Mouse (Mus musculus) lung, adult 2 months (tissue): ENCODE results near the gene Pou5f2. TPM values are rescaled to one million over a fixed set of nuclear protein-coding genes. Genes with fewer than 3 reads are reported as not detected.

ENCODE experiments used
- DNase-seq: peaks from one replicate; pipeline ENCODE4 v3.0.0; 2022
- H3K4me1 ChIP-seq: fragments of 200-500 bp; 2 replicates; pipeline ENCODE4 v1.6.1; 2011; ENCODE audit warnings: low read length; ENCODE audit not compliant: control insufficient read depth, insufficient read depth
- H3K4me3 ChIP-seq: fragments of 200-500 bp; replicated peaks from 2 replicates; pipeline ENCODE3; 2011; ENCODE audit warnings: low read depth, mild to moderate bottlenecking, control low read depth, low read length; ENCODE audit errors: extremely low read depth
- CTCF ChIP-seq: fragments of 200-500 bp; IDR thresholded peaks from 2 replicates; pipeline ENCODE4 v1.5.1; 2011; ENCODE audit warnings: mild to moderate bottlenecking, low read length, control low read depth; ENCODE audit not compliant: insufficient read depth
- POLR2A ChIP-seq: fragments of 200-500 bp; IDR thresholded peaks from 2 replicates; pipeline ENCODE4 v1.6.1; 2011; ENCODE audit warnings: low read depth, mild to moderate bottlenecking, control low read depth, low read length, borderline replicate concordance; ENCODE audit errors: extremely low read depth
- WGBS: fragments of 180-500 bp; shearing (Covaris S2); methylation state at CpG from one replicate; pipeline ENCODE4 v1.1.7; 2018; 5-methylcytosine and 5-hydroxymethylcytosine counted together
- polyA plus RNA-seq: library from polyadenylated mRNA; depleted of rRNA; stranded (reverse); fragments of >200 nt; gene quantifications from 2 replicates; pipeline ENCODE4 v1.2.3, GENCODE M21; 2012; rRNA removed

The Pou5f2 gene
- polyA plus RNA-seq, result 0.13 and 0.34 TPM in 2 replicates

- TF ChIP-seq CTCF (no peak), POLR2A (no peak)
- Histone ChIP-seq H3K4me3 (no peak within 1 kb of the TSS), H3K4me1 (no peaks in the 10 kb centered on the region)
- 67% methylated on average over 15 of the region's 15 CpGs for WGBS
- DNase-seq, result no peak
Observed at GRCm38 (mm10) chr13:78024683-78025294, at the start of gene Pou5f2. Gene Pou5f2 (plus strand): TSS chr13:78024902.

- no peaks in the 10 kb centered on the region for H3K4me1 ChIP-seq
- no peak overlapping the region for H3K4me3 ChIP-seq
- 63% methylated on average over 3 of the region's 3 CpGs for WGBS
- TF ChIP-seq POLR2A (no peak), CTCF (no peak)
- DNase-seq, result no peak
Observed at GRCm38 (mm10) chr13:77976248-77976647, 48.5 kb upstream of the Pou5f2 start.

- Histone ChIP-seq H3K4me3 (no peak overlapping the region), H3K4me1 (no peaks in the 10 kb centered on the region)
- WGBS, result 98% methylated on average over 1 of the region's 1 CpGs
- no peak for TF ChIP-seq CTCF
- TF ChIP-seq POLR2A, result no peak
- DNase-seq, result no peak
Observed at GRCm38 (mm10) chr13:77977121-77977520, 47.6 kb upstream of the Pou5f2 start.

GRCm38 (mm10) chr13:77982105-77982851 lies 42.4 kb upstream of the Pou5f2 start:
- H3K4me3 ChIP-seq, result no peak overlapping the region
- H3K4me1 ChIP-seq, result no peaks in the 10 kb centered on the region
- no peak for TF ChIP-seq POLR2A
- 0 out of 2 replicates have a peak, but pooled peaks have one; percentile 1 for TF ChIP-seq CTCF
- DNase-seq, result no peak
- WGBS, result 34% methylated on average over 5 of the region's 5 CpGs

GRCm38 (mm10) chr13:77982852-77983202 lies 41.9 kb upstream of the Pou5f2 start:
- no peak overlapping the region for H3K4me3 ChIP-seq
- H3K4me1 ChIP-seq, result no peaks in the 10 kb centered on the region
- DNase-seq, result no peak
- TF ChIP-seq POLR2A (no peak), CTCF (no peak)
- 76% methylated on average over 2 of the region's 2 CpGs for WGBS

GRCm38 (mm10) chr13:77991189-77991886 lies 33.4 kb upstream of the Pou5f2 start:
- 68% methylated on average over 5 of the region's 5 CpGs for WGBS
- TF ChIP-seq POLR2A, result no peak
- no peak for TF ChIP-seq CTCF

GRCm38 (mm10) chr13:78004649-78005048 lies 20.1 kb upstream of the Pou5f2 start:
- DNase-seq, result no peak
- no peak for TF ChIP-seq CTCF
- no peak for TF ChIP-seq POLR2A
- H3K4me3 ChIP-seq, result no peak overlapping the region
- no peaks in the 10 kb centered on the region for H3K4me1 ChIP-seq
- WGBS, result 79% methylated on average over 4 of the region's 4 CpGs

More at GRCm38 (mm10) chr13:77991189-77991886, 33.4 kb upstream of the Pou5f2 start:
- no peak for DNase-seq
- Histone ChIP-seq H3K4me3 (no peak overlapping the region), H3K4me1 (no peaks in the 10 kb centered on the region; the same call in 1 of the 2 replicates)

GRCm38 (mm10) chr13:78005344-78005743 lies 19.4 kb upstream of the Pou5f2 start:
- WGBS, result 59% methylated on average over 3 of the region's 3 CpGs
- no peak for TF ChIP-seq CTCF
- no peak for TF ChIP-seq POLR2A
- no peak overlapping the region for H3K4me3 ChIP-seq
- DNase-seq, result no peak
- H3K4me1 ChIP-seq, result no peaks in the 10 kb centered on the region

GRCm38 (mm10) chr13:78010176-78010575 lies 14.5 kb upstream of the Pou5f2 start:
- no peak for DNase-seq
- no peaks in the 10 kb centered on the region for H3K4me1 ChIP-seq
- WGBS, result 94% methylated on average over 1 of the region's 1 CpGs
- H3K4me3 ChIP-seq, result no peak overlapping the region
- no peak for TF ChIP-seq POLR2A
- no peak for TF ChIP-seq CTCF

GRCm38 (mm10) chr13:78032821-78033220 lies 8.1 kb downstream of the Pou5f2 start:
- Histone ChIP-seq H3K4me1 (no peaks in the 10 kb centered on the region), H3K4me3 (no peak overlapping the region)
- DNase-seq, result no peak
- TF ChIP-seq CTCF, result no peak
- TF ChIP-seq POLR2A, result no peak
- 52% methylated on average over 1 of the region's 1 CpGs for WGBS

- no peak for DNase-seq
- Histone ChIP-seq H3K4me3 (no peak overlapping the region), H3K4me1 (no peaks in the 10 kb centered on the region)
- WGBS, result 72% methylated on average over 1 of the region's 1 CpGs
- TF ChIP-seq CTCF (no peak), POLR2A (no peak)
Observed at GRCm38 (mm10) chr13:78037203-78037602, 12.5 kb downstream of the Pou5f2 start.
